Mouse (Mus musculus) lung, adult 2 months (tissue): Measurements from ENCODE around the gene Nek9.

Source experiments
- CTCF ChIP-seq: fragments of 200-500 bp; IDR thresholded peaks from 2 replicates; pipeline ENCODE4 v1.5.1; 2011; ENCODE audit warnings: mild to moderate bottlenecking, low read length, control low read depth; ENCODE audit not compliant: insufficient read depth
- POLR2A ChIP-seq: fragments of 200-500 bp; IDR thresholded peaks from 2 replicates; pipeline ENCODE4 v1.6.1; 2011; ENCODE audit warnings: low read depth, mild to moderate bottlenecking, control low read depth, low read length, borderline replicate concordance; ENCODE audit errors: extremely low read depth

DNA sequence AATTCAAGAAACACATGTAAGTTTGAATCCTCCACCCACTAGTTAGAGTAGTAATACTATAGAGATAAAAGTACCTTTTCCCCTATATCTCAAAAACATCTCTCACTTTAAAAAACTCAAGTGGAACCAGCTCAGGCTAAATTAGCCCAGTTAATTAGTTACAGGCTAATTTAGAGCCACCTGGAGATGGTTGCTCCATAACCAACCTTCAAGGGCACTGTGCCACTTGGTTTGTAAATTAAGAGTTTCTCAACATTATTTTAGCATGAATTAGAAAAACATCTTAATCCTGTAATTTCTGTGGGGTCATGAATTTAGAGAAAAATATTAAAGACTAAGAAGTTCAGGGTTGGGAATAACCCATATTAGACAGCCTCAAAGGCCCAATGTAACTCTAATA lies 47.6 kb downstream of the Nek9 start:
- TF ChIP-seq CTCF, result no peak
- TF ChIP-seq POLR2A, result no peak
